Mouse (Mus musculus) E14TG2a.4 (cell line): ENCODE data around the gene Ctrl.
"Not testable (repeated sequence)": the region's sequence is repeated elsewhere in the genome, so short reads cannot be mapped to it uniquely, and the experiment has no call there.

ENCODE experiments used
- H3K27me3 ChIP-seq: 2 replicates; pipeline ENCODE4 v1.6.1; 2014; ENCODE audit warnings: low read length, control low read depth; ENCODE audit not compliant: insufficient read depth
- H3K36me3 ChIP-seq: 2 replicates; pipeline ENCODE4 v1.6.1; 2014; ENCODE audit warnings: low read length, control low read depth; ENCODE audit not compliant: insufficient read depth
- H3K4me1 ChIP-seq: replicated peaks from 2 replicates; pipeline ENCODE4 v1.6.1; 2014; ENCODE audit warnings: low read depth, low read length, control low read depth
- H3K4me3 ChIP-seq: replicated peaks from 2 replicates; pipeline ENCODE4 v1.5.1; 2014; ENCODE audit warnings: mild to moderate bottlenecking, low read length
- H3K9me3 ChIP-seq: 2 replicates; pipeline ENCODE4 v1.6.1; 2014; ENCODE audit warnings: low read length, control low read depth
- CTCF ChIP-seq: conservative IDR thresholded peaks from 2 replicates; pipeline ENCODE4 v1.5.1; 2014; ENCODE audit warnings: low read length
- NANOG ChIP-seq: IDR thresholded peaks from 2 replicates; pipeline ENCODE4 v1.6.1; 2014; ENCODE audit warnings: borderline replicate concordance, low read length, mixed read lengths
- POU5F1 ChIP-seq: IDR thresholded peaks from 2 replicates; pipeline ENCODE4 v1.6.1; 2014; ENCODE audit warnings: low read length, borderline replicate concordance

Gene Ctrl

GRCm38 (mm10) chr8:105933762-105934161 lies at the start of gene Ctrl:
Gene Ctrl (minus strand): TSS chr8:105933862.
- H3K9me3 ChIP-seq: no peaks in the 10 kb centered on the region
- H3K36me3 ChIP-seq: peaks cover 61% of the 10 kb centered on the region
- H3K4me1 ChIP-seq: peaks cover 62% of the 10 kb centered on the region
- no peak within 1 kb of the TSS for H3K4me3 ChIP-seq
- H3K27me3 ChIP-seq: 0 out of 2 replicates have a peak, but pooled peaks cover 5% of the 10 kb centered on the region
- TF ChIP-seq NANOG: no peak
- TF ChIP-seq CTCF: no peak
- TF ChIP-seq POU5F1: no peak

- Histone ChIP-seq H3K4me1 (peaks cover 16% of the 10 kb centered on the region), H3K9me3 (peaks cover 27% of the 10 kb centered on the region)
- not testable (repeated sequence) for H3K36me3 ChIP-seq, H3K4me3 ChIP-seq, H3K27me3 ChIP-seq
Observed at GRCm38 (mm10) chr8:105983406-105983805, 49.7 kb upstream of the Ctrl start.

GRCm38 (mm10) chr8:105981146-105981545 lies 47.5 kb upstream of the Ctrl start:
- Histone ChIP-seq H3K36me3 (no peaks in the 10 kb centered on the region), H3K4me1 (peaks cover 19% of the 10 kb centered on the region), H3K4me3 (no peak overlapping the region), H3K9me3 (peaks cover 32% of the 10 kb centered on the region), H3K27me3 (peaks cover 4% of the 10 kb centered on the region)
- no peak for TF ChIP-seq POU5F1
- TF ChIP-seq NANOG: no peak
- TF ChIP-seq CTCF: no peak

GRCm38 (mm10) chr8:105979325-105979724 lies 45.7 kb upstream of the Ctrl start, which contains the start of gene Dpep3:
Gene Dpep3 (minus strand): TSS chr8:105979429.
- Histone ChIP-seq H3K9me3 (peaks cover 32% of the 10 kb centered on the region), H3K4me1 (peaks cover 22% of the 10 kb centered on the region), H3K36me3 (0 out of 2 replicates have a peak, but pooled peaks cover 2% of the 10 kb centered on the region), H3K4me3 (0 out of 2 replicates have a peak within 1 kb of the TSS, but pooled peaks have one; percentile 3), H3K27me3 (no peaks in the 10 kb centered on the region)
- no peak for TF ChIP-seq NANOG
- peak; percentile 16; the same call in 1 of the 2 replicates for TF ChIP-seq CTCF

- TF ChIP-seq CTCF (peak; percentile 29), POU5F1 (no peak), NANOG (no peak)
- no peak overlapping the region for H3K4me3 ChIP-seq
- no peaks in the 10 kb centered on the region for H3K27me3 ChIP-seq
- 0 out of 2 replicates have a peak, but pooled peaks cover 2% of the 10 kb centered on the region for H3K36me3 ChIP-seq
- H3K4me1 ChIP-seq: peaks cover 56% of the 10 kb centered on the region
- peaks cover 25% of the 10 kb centered on the region for H3K9me3 ChIP-seq
Observed at GRCm38 (mm10) chr8:105975363-105975762, 41.7 kb upstream of the Ctrl start.

GRCm38 (mm10) chr8:105971019-105971720 lies 37.5 kb upstream of the Ctrl start:
- H3K4me3 ChIP-seq: no peak overlapping the region
- TF ChIP-seq NANOG: no peak
- no peak for TF ChIP-seq POU5F1
- TF ChIP-seq CTCF: no peak
- 0 out of 2 replicates have a peak, but pooled peaks cover 2% of the 10 kb centered on the region for H3K27me3 ChIP-seq
- H3K9me3 ChIP-seq: no peaks in the 10 kb centered on the region
- H3K4me1 ChIP-seq: peaks cover 84% of the 10 kb centered on the region
- 0 out of 2 replicates have a peak, but pooled peaks cover 2% of the 10 kb centered on the region for H3K36me3 ChIP-seq

GRCm38 (mm10) chr8:105969367-105969766 lies 35.7 kb upstream of the Ctrl start:
- Histone ChIP-seq H3K4me3 (no peak overlapping the region), H3K27me3 (peaks cover 6% of the 10 kb centered on the region; the same call in 1 of the 2 replicates), H3K9me3 (no peaks in the 10 kb centered on the region), H3K4me1 (peaks cover 82% of the 10 kb centered on the region), H3K36me3 (no peaks in the 10 kb centered on the region)
- TF ChIP-seq POU5F1: no peak
- TF ChIP-seq CTCF: no peak
- TF ChIP-seq NANOG: no peak

GRCm38 (mm10) chr8:105966692-105967311 lies 33.1 kb upstream of the Ctrl start:
- Histone ChIP-seq H3K9me3 (no peaks in the 10 kb centered on the region), H3K4me3 (peak overlapping the region; percentile 94), H3K4me1 (peaks cover 84% of the 10 kb centered on the region), H3K36me3 (peaks cover 7% of the 10 kb centered on the region; the same call in 1 of the 2 replicates), H3K27me3 (peaks cover 6% of the 10 kb centered on the region; the same call in 1 of the 2 replicates)
- TF ChIP-seq NANOG: peak; percentile 69; the same call in 1 of the 2 replicates
- TF ChIP-seq POU5F1: no peak
